ENCODE assay signal across 9 mouse cellular contexts in the genomic region with DNA sequence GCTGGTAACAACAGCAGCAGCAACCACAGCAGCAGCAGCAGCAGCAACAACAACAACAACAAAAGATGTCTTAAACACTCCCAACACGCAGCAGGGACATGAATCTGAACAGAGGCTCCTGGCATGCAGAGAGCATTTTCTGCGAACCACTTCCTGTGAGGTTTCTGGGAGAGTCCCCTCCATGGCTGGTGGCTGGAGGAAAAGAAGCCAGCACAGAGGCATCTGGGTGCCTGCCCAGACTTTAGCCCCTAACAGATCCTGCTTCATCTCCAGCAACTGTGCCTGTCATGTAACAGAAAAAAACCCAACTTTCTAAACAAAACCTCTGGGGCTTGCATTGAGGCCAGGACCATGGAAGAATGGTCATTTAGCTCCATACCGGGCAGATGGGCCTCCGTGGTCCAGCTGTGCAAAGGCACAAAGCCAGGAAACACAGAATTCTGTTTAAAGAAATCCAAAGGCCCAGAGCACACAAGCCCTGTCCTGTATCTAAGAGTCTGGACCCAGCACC. TPM values are rescaled to one million over a fixed set of nuclear protein-coding genes. Genes with fewer than 3 reads are reported as not detected.
DNase-seq lines count a peak whose midpoint lies in the region; ATAC-seq lines count a peak whose summit lies in the region.
"Had no signal": no experiment of that assay in that cellular context is flagged by ENCODE, and none has a peak within 500 bp of the region (broad histone marks: within the 10 kb centered on the region; RNA-seq: fewer than 3 reads in every experiment).

No protein-coding gene starts in this region.

- H3K4me3 ChIP-seq in embryonic facial prominence, embryonic 15.5 days (replicated peaks): no peak overlapping the region
- no peak overlapping the region for H3K4me3 ChIP-seq in hindbrain, embryonic 12.5 days
- no peak overlapping the region for H3K4me3 ChIP-seq in lung, embryonic 15.5 days

- H3K27me3 ChIP-seq in embryonic facial prominence, embryonic 15.5 days: no peaks in the 10 kb centered on the region
- H3K27me3 ChIP-seq in hindbrain, embryonic 12.5 days: peaks cover 4% of the 10 kb centered on the region; the same call in 1 of the 2 replicates
- no peaks in the 10 kb centered on the region for H3K27me3 ChIP-seq in lung, embryonic 15.5 days
- H3K27me3 ChIP-seq: Patski had no signal

- peak overlapping the region; percentile 58 for H3K27ac ChIP-seq in embryonic facial prominence, embryonic 15.5 days (replicated peaks)
- H3K27ac ChIP-seq in hindbrain, embryonic 12.5 days: peak overlapping the region; percentile 8; the same call in 1 of the 2 replicates
- H3K27ac ChIP-seq in lung, embryonic 15.5 days: peak overlapping the region; percentile 94

- ATAC-seq in embryonic facial prominence, embryonic 15.5 days (ENCODE audit: insufficient number of reproducible peaks, low FRiP score, low TSS enrichment, low read depth): no peak
- no peak for ATAC-seq in hindbrain, embryonic 12.5 days (ENCODE audit: low FRiP score)
- ATAC-seq in lung, embryonic 15.5 days (ENCODE audit: borderline replicate concordance, extremely low read depth, low FRiP score, low TSS enrichment): peak; percentile 85; the same call in 1 of the 2 replicates
- ATAC-seq: Patski had no signal

- no peak overlapping the region for H3K4me2 ChIP-seq in embryonic facial prominence, embryonic 15.5 days (replicated peaks)
- H3K4me2 ChIP-seq in hindbrain, embryonic 12.5 days (replicated peaks): no peak overlapping the region
- H3K4me2 ChIP-seq in lung, embryonic 15.5 days: peak overlapping the region; percentile 9; the same call in 1 of the 2 replicates

- no peaks in the 10 kb centered on the region for H3K36me3 ChIP-seq in embryonic facial prominence, embryonic 15.5 days
- no peaks in the 10 kb centered on the region for H3K36me3 ChIP-seq in hindbrain, embryonic 12.5 days
- H3K36me3 ChIP-seq in lung, embryonic 15.5 days: no peaks in the 10 kb centered on the region

- peak; percentile 41 to 50 for DNase-seq in layer of hippocampus, postnatal 10 days (ENCODE audit: low spot score in 2 of 2)
- DNase-seq in layer of hippocampus, adult 18-20 months (ENCODE audit: low spot score in 2 of 2): no peak
- DNase-seq in left cerebral cortex, adult 11 months (ENCODE audit: low spot score): no peak
- DNase-seq in frontal cortex, postnatal 25 days (ENCODE audit: low spot score in 2 of 2): no peak
- DNase-seq in urinary bladder, postnatal 10 days (ENCODE audit: low spot score): no peak

- 44% methylated on average over 4 of the region's 4 CpGs for WGBS in embryonic facial prominence, embryonic 15.5 days
- 60% methylated on average over 4 of the region's 4 CpGs for WGBS in hindbrain, embryonic 12.5 days
- 22% methylated on average over 4 of the region's 4 CpGs for WGBS in lung, embryonic 15.5 days

- H3K9me3 ChIP-seq in embryonic facial prominence, embryonic 15.5 days (replicated peaks): no peaks in the 10 kb centered on the region
- no peaks in the 10 kb centered on the region for H3K9me3 ChIP-seq in hindbrain, embryonic 12.5 days (replicated peaks)
- H3K9me3 ChIP-seq in lung, embryonic 15.5 days: no peaks in the 10 kb centered on the region

- H3K9ac ChIP-seq in embryonic facial prominence, embryonic 15.5 days: no peak overlapping the region
- no peak overlapping the region for H3K9ac ChIP-seq in hindbrain, embryonic 12.5 days
- H3K9ac ChIP-seq in lung, embryonic 15.5 days: no peak overlapping the region

- H3K4me1 ChIP-seq in embryonic facial prominence, embryonic 15.5 days: peaks cover 56% of the 10 kb centered on the region
- peaks cover 29% of the 10 kb centered on the region for H3K4me1 ChIP-seq in hindbrain, embryonic 12.5 days
- H3K4me1 ChIP-seq in lung, embryonic 15.5 days: peaks cover 92% of the 10 kb centered on the region

RNA-seq across cellular contexts. Expression of a gene that starts 34.4 kb away (rescaled TPM):
- total RNA-seq in layer of hippocampus, postnatal 10 days (2021): 10 to 100 TPM; 86.4 to 93.6 TPM
- total RNA-seq in layer of hippocampus, adult 18-20 months (2021): 10 to 100 TPM; 39.6 to 42.9 TPM
- 86.9 and 93.4 TPM in 2 replicates for polyA plus RNA-seq in embryonic facial prominence, embryonic 15.5 days (2015; fragmentation: Nextera tagmentation; extraction: Ambion mirVana)
- 74.6 and 82.2 TPM in 2 replicates for polyA plus RNA-seq in hindbrain, embryonic 12.5 days (2016; fragmentation: Nextera tagmentation; extraction: Ambion mirVana)
- 121 and 126 TPM in 2 replicates for polyA plus RNA-seq in lung, embryonic 15.5 days (2015; fragmentation: Nextera tagmentation; extraction: Ambion mirVana)

RNA-seq across cellular contexts. Expression of a gene that starts 34.5 kb away (rescaled TPM):
- 100 to 1,000 TPM; 125 to 139 TPM for total RNA-seq in layer of hippocampus, postnatal 10 days (2021)
- 10 to 100 TPM; 33.4 to 43.0 TPM for total RNA-seq in layer of hippocampus, adult 18-20 months (2021)
- polyA plus RNA-seq in embryonic facial prominence, embryonic 15.5 days (2015; fragmentation: Nextera tagmentation; extraction: Ambion mirVana): 200 and 216 TPM in 2 replicates
- polyA plus RNA-seq in hindbrain, embryonic 12.5 days (2016; fragmentation: Nextera tagmentation; extraction: Ambion mirVana): 157 TPM in 2 replicates
- 335 and 360 TPM in 2 replicates for polyA plus RNA-seq in lung, embryonic 15.5 days (2015; fragmentation: Nextera tagmentation; extraction: Ambion mirVana)

Comparison
In these comparisons a context has a peak if more than half of its experiments do, and no peak if none do; other contexts are left out.
1. DNase-seq: peak in layer of hippocampus, postnatal 10 days (2 of 2); none in layer of hippocampus, adult 18-20 months (0 of 2), left cerebral cortex, adult 11 months (single experiment), frontal cortex, postnatal 25 days (0 of 2) and urinary bladder, postnatal 10 days (single experiment).
2. H3K27ac ChIP-seq: peak in every context shown above with its lines; median percentile 94 in lung, embryonic 15.5 days; 58 in embryonic facial prominence, embryonic 15.5 days; 8 in hindbrain, embryonic 12.5 days.